Mouse (Mus musculus): Measurements from ENCODE around the gene Gm3839. TPM values are rescaled to one million over a fixed set of nuclear protein-coding genes. Genes with fewer than 3 reads are reported as not detected.

The Gm3839 gene
- 2.5 TPM for polyA plus RNA-seq (2017; shearing (Covaris generic))

GRCm38 (mm10) chr14:11356626-11357025 is at the start of gene Gm3839:
Gm3839 (minus strand) TSS chr14:11356726.

Other genes with a start within 250 kb of the Gm3839 start
- gene Fhit, start 194.7 kb downstream of the Gm3839 start, polyA plus RNA-seq (2017; shearing (Covaris generic)): 7.9 TPM
- gene Ptprg, start 196.8 kb upstream of the Gm3839 start, polyA plus RNA-seq (2017; shearing (Covaris generic)): 0.59 TPM

Data from effector memory CD4-positive, alpha-beta T cell, adult 7 months (primary cell).